Mouse (Mus musculus) left cerebral cortex, adult 2 months (tissue): ENCODE results near the gene Ctsh. TPM values are rescaled to one million over a fixed set of nuclear protein-coding genes. Genes with fewer than 3 reads are reported as not detected.
A peak's percentile ranks its signal among the peaks of the same experiment; 100 is the strongest.

Experiments
- DNase-seq, 2 experiments: peaks; one replicate each; pipeline ENCODE4 v3.0.0; 2021 to 2022; ENCODE audit warnings: low spot score in 2 of 2, mixed read lengths in 1 of 2; ENCODE audit errors: extremely low spot score in 1 of 2
- H3K27ac ChIP-seq: fragments of 200-600 bp; 2 replicates; pipeline ENCODE4 v1.8.1; 2022
- H3K4me3 ChIP-seq: fragments of 200-600 bp; 2 replicates; pipeline ENCODE4 v1.8.1; 2022
- CTCF ChIP-seq: fragments of 200-600 bp; IDR thresholded peaks from 2 replicates; pipeline ENCODE4 v1.8.1; 2022; ENCODE audit warnings: antibody characterized with exemption, mild to moderate bottlenecking, moderate library complexity
- intact Hi-C: fragments of 180-260 bp; cut with DNase I; formaldehyde crosslinking; loops from one replicate; pipeline ENCODE4 v1.15.1; 2025
- long read RNA-seq, 2 experiments: library from polyadenylated mRNA; stranded (forward); transcript quantifications; one replicate each; pipeline ENCODE4 v2.0.0; 2021; ENCODE audit warnings: borderline mapping rate in 2 of 2
- total RNA-seq, 2 experiments: library from RNA; stranded (reverse); gene quantifications; 2 replicates each; pipeline ENCODE4 v1.2.3; 2021

Gene Ctsh
- total RNA-seq: 10 to 100 TPM; 14.1 to 18.9 TPM
- long read RNA-seq, experiment 1, transcript Ctsh-201 (12 exons, 1,617 nt): major isoform, 8 of 11 reads
- long read RNA-seq, experiment 1, partial matches to known transcripts: 2 of 11 reads
- long read RNA-seq, experiment 1, other reads (novel, unspliced or antisense): 1 of 11 reads
- long read RNA-seq, experiment 2, transcript Ctsh-201 (12 exons, 1,617 nt): major isoform, 6 of 12 reads
- long read RNA-seq, experiment 2, partial matches to known transcripts: 0 of 12 reads
- long read RNA-seq, experiment 2, other reads (novel, unspliced or antisense): 3 of 12 reads

DNA sequence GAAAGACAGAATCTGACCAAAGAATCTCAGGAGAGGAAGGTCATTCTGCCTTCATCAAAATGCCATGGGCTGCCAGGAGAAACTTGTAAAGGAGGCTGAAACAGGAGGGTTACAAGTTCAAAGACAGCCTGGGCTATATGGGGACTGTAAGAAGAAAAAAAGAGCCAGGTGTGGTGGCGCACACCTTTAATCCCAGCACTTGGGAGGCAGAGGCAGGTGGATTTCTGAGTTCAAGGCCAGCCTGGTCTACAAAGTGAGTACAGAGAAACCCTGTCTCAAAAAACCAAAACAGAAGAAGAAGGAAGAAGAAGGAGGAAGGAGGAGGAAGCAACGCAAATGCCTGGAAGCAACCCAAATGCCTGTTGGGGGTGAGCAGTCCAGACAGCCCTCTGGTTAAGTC is at the start of gene Ctsh:
Gene Ctsh (plus strand): TSS at position 301 of the 400 bp plus-strand sequence.
- H3K27ac ChIP-seq: peak within 1 kb of the TSS; percentile 66
- DNase-seq: no peak
- H3K4me3 ChIP-seq: peak within 1 kb of the TSS; percentile 41
- TF ChIP-seq CTCF: no peak
- intact Hi-C loops: no loop called here

DNA sequence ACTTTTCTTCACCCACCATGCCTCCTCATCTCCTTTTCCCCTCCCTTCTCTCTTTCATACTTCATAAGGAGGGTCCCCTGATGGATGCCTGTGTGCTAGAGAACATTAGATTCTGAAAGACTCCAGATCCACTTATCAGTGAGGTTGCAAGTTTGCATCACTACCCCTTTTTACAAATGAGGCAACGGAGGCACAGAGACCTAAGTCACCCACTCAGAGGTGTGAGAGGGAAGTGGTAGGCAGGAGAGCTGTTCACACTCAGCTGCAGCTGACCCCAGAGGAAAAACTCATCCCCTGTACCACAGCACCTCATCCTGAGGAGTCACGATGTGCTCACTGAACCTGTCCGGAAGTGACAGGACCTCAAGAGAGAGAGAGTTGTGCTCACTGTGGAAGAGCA is 47.5 kb upstream of the Ctsh start:
- intact Hi-C loops: no loop called here
- Histone ChIP-seq H3K4me3 (no peak overlapping the region), H3K27ac (no peak overlapping the region)
- TF ChIP-seq CTCF: no peak
- DNase-seq: no peak

DNA sequence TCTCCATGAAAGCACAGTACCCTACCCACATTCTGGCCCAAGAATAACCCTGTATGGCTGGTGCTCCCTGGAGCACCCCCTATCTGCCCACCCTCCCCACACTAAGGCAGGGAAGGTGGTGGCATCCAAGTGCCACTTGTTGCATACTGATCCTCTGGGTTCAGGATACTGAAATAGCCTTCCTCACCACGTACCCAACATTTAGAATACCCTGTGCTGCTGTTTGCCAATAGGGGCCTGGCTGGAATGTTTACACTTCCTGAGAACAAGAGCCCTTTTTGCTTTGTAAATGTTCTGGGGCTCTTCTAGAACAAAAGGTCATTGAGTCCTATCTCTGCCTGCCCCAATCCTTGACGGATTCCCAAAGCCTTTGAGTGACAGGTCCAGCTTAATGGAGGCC is 46.9 kb upstream of the Ctsh start:
- no peak for TF ChIP-seq CTCF
- DNase-seq: no peak
- Histone ChIP-seq H3K27ac (no peak overlapping the region), H3K4me3 (no peak overlapping the region)
- intact Hi-C loops: no loop called here

DNA sequence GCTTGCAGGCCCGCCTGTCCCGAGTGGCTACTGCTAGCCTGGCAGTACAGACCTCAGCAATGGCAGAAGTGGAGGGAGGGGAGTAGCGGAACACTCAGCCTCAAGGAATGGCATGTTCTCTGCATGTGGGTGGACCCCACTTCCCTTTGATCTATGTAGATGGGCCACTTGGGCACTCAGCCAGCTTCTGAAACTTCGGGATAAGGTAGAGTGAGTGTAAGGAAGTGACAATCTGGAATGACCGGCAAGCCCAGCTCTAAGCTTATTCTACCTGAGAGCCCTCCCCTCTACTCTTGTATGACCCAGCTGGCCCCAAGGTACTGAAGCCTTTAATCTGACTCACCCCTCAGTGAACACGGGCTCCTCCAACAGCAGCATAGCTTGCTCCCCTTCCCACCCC is 45.8 kb upstream of the Ctsh start:
- DNase-seq: no peak
- Histone ChIP-seq H3K27ac (no peak overlapping the region), H3K4me3 (no peak overlapping the region)
- intact Hi-C loops: no loop called here
- no peak for TF ChIP-seq CTCF

DNA sequence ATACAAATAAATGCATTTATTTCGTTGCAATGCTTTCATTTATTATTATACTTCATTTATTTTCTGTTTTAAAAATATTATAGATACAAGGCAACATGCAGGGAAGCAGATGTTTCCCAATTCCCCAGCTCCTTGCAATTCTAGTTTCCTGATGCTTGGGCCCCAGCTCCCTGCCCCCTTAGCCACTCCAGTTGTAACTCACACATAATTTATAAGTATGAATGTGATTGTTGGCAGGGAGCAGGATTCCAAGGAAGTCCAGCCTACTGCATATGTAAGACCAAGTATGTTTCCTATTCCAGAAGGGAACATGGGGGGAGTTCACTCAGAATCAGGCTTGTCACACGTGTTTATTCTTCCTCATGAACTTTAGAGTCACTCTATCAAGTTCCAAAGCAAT is 42.1 kb upstream of the Ctsh start:
- Histone ChIP-seq H3K27ac (no peak overlapping the region), H3K4me3 (no peak overlapping the region)
- no peak for TF ChIP-seq CTCF
- DNase-seq: no peak
- intact Hi-C loops: no loop called here

DNA sequence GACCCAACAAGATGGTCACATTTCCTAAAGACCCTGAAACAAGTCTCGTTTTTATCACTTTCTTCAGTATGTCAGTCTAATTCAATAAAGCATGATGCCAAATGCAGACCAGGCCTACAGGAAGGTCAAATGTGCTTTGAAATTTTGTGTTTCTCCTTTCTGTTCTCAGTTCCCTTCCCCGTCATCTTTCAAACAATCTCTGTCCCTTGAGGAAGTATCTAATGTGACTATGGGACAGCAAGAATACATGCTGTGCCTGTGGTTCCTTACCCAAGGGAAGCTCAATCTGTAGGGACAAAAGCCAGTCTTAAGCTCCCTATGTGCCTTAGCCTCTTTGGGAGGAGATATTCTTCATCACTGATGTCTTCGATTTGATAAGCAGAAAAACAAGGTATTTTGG is 39.3 kb upstream of the Ctsh start:
- no peak overlapping the region for H3K4me3 ChIP-seq
- intact Hi-C loops: no loop called here
- no peak overlapping the region for H3K27ac ChIP-seq
- no peak for TF ChIP-seq CTCF
- DNase-seq: no peak

DNA sequence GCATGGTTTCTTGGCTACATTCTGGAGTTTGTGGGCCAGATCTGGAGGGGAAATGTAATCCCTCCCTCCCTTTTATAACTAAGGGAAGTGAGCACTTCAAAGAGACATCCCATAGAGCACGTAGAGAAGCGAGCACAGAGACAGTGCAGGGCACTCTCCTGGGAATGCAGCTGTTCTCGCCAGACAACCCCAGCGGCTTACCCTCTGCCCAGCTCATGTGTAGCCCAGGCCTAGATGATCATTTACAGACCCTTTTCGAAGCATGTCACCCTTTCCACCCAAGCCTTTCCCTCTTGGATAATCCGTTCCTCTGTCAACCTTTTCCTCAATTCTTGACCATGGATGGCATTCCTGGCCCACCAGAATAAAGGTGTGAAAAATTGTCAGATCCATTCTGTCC is 37.7 kb upstream of the Ctsh start:
- no peak for TF ChIP-seq CTCF
- Histone ChIP-seq H3K27ac (no peak overlapping the region), H3K4me3 (no peak overlapping the region)
- intact Hi-C loops: no loop called here
- no peak for DNase-seq

DNA sequence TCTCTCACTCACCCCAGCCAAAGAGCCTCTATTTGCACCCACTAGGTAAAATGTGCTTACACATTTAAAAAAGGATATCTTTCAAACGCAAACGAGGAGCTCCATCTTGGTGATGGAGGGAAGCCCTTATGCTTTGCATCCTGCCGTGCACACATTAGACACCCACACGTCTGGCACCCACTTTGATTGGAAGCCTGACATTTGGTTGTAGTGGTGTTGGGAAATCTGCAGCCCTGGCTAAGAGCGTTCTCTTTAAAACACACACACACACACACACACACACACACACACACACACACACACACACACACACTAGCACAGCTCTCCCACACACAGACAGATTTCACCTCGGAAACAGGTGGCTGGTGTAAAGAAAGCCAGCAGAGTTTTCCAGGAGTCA is 33.1 kb upstream of the Ctsh start:
- Histone ChIP-seq H3K4me3 (no peak overlapping the region), H3K27ac (no peak overlapping the region)
- intact Hi-C loops: no loop called here
- TF ChIP-seq CTCF: no peak
- peak; percentile 29 to 43 for DNase-seq

DNA sequence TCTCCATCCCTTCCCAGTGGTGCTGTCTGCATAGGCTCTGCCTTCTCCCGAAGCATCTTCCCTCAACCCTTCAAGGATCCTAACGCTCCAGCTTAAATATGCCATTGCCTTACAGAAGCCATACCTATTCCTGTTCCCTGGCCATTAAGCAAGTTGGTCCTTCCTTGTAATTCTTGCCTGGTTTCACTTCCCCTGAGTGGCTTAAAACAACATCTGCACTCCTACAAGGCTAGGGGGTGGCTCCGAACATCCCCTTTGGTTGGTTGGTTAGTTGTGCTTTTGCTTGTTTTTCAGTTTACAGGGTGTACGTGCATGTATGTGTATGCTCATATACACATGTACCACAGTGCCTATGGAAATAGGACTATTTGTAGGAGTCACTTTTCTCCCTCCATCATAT is 32.5 kb upstream of the Ctsh start:
- intact Hi-C loops: no loop called here
- no peak overlapping the region for H3K4me3 ChIP-seq
- TF ChIP-seq CTCF: no peak

DNA sequence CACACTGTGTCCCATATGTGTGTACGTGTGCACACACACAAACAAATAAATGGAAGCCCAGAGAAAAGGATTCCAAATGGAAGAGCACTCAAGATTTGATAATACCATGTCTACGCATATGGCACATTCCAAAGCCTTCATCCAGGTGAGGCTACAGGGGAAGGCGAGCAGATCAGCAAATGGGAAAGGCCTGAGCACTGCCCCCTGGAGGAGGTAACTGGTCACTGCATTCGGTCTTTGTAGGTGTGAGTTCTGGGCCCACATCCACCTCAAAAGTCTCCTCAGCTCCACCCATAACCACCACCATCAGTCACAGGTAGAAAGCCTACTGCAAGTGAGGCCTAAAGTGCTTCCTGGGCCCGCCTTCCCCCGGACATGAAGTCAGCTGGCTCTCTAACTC is 26.2 kb upstream of the Ctsh start:
- intact Hi-C loops: no loop called here
- no peak overlapping the region for H3K4me3 ChIP-seq
- DNase-seq: no peak
- H3K27ac ChIP-seq: no peak overlapping the region
- peak; percentile 17 for TF ChIP-seq CTCF

More for the DNA sequence above, 32.5 kb upstream of the Ctsh start:
- H3K27ac ChIP-seq: no peak overlapping the region
- no peak for DNase-seq

DNA sequence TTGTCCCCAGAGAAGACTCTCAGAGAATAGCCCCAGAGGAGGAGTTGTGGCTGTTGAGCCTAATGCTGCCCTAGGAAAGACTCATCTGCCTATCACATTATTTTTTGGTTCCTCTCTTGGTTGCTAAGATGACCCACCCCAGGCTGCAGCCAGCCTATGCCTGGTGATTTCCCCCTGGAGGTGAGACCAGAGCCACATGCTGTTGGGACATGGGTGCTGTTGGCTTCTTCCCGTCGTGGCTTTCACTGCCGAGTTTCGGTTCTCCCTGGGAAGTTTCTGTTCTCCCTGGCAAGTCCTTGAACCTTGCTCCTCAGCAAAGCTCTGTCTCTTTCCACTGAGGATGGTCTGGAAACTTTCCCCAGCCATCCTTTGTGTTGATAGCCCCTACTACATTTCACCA is 20.0 kb upstream of the Ctsh start:
- no peak overlapping the region for H3K27ac ChIP-seq
- intact Hi-C loops: no loop called here
- no peak for TF ChIP-seq CTCF

DNA sequence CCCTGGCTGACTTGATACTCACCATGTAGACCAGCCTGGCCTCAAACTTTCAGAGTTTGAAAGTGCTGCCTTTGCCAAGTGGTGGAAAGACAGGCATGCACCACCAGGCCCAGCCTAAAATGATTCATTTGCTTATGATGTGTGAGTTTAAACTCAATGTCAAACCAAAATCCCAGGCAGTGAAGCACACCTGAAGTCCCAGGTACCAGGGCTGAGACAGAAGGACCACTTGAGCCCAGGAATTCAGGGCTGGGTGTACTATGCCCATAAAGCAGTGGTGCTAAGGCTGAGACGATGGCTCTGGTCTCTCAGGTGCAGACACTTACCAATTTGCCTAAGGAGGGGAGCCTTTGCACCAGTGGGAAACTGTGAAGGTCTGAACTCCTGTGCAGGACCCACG is 18.8 kb upstream of the Ctsh start:
- Histone ChIP-seq H3K4me3 (no peak overlapping the region), H3K27ac (no peak overlapping the region)
- DNase-seq: no peak
- intact Hi-C loops: no loop called here
- TF ChIP-seq CTCF: no peak

More for the DNA sequence above, 20.0 kb upstream of the Ctsh start:
- DNase-seq: no peak
- H3K4me3 ChIP-seq: no peak overlapping the region

DNA sequence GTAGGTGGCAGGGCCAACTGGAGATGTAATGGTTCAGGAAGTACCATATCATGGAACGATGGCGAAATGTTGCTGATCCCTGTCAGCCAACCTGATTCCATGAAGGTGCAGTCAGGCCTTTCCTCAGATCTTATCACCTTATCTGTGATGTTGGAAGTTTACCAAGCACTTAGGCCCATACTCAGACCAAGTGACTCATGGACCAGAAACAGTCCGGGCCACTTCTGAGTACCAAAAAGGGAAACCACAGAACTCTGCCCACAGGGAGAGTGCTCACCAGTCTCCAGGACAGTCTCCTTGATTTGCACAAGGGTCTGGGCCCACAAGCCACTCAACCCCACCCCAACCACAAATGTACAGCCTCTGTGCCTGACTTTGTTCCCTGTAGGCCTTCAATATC is 18.2 kb upstream of the Ctsh start:
- intact Hi-C loops: no loop called here
- H3K27ac ChIP-seq: no peak overlapping the region
- DNase-seq: no peak
- TF ChIP-seq CTCF: no peak
- H3K4me3 ChIP-seq: no peak overlapping the region
